Mouse (Mus musculus) stomach, postnatal 0 days (tissue): ENCODE results near the gene Atp6v0e2. TPM values are rescaled to one million over a fixed set of nuclear protein-coding genes. Genes with fewer than 3 reads are reported as not detected.

Source experiments
- ATAC-seq: fragments of 200-750 bp; cut with Nextera tagmentation; 2 replicates; pipeline ENCODE4 v1.8.0; 2017; ENCODE audit not compliant: low FRiP score, low TSS enrichment
- DNase-seq: peaks from one replicate; pipeline ENCODE4 v3.0.0-alpha.2; 2016; ENCODE audit warnings: low spot score
- H3K27ac ChIP-seq: fragments of 300-500 bp; sonication (generic); replicated peaks from 2 replicates; pipeline ENCODE4 v1.5.1; 2014; ENCODE audit warnings: mild to moderate bottlenecking, control low read depth
- H3K27me3 ChIP-seq: fragments of 300-500 bp; sonication (generic); 2 replicates; pipeline ENCODE4 v1.6.1; 2014; ENCODE audit warnings: low read length; ENCODE audit not compliant: control insufficient read depth, insufficient read depth
- H3K36me3 ChIP-seq: fragments of 300-500 bp; sonication (generic); 2 replicates; pipeline ENCODE4 v1.6.1; 2014; ENCODE audit warnings: low read length, mixed read lengths; ENCODE audit not compliant: control insufficient read depth, insufficient read depth
- H3K4me1 ChIP-seq: fragments of 300-500 bp; sonication (generic); replicated peaks from 2 replicates; pipeline ENCODE4 v1.6.1; 2014; ENCODE audit warnings: antibody characterized with exemption; ENCODE audit not compliant: control insufficient read depth, insufficient read depth
- H3K4me2 ChIP-seq: fragments of 300-500 bp; sonication (generic); replicated peaks from 2 replicates; pipeline ENCODE4 v1.6.1; 2014; ENCODE audit warnings: low read depth, mild to moderate bottlenecking, control low read depth, moderate library complexity
- H3K4me3 ChIP-seq: fragments of 300-500 bp; sonication (generic); 2 replicates; pipeline ENCODE4 v1.5.1; 2014; ENCODE audit warnings: low read depth, low read length, control low read depth
- H3K9ac ChIP-seq: fragments of 300-500 bp; sonication (generic); 2 replicates; pipeline ENCODE4 v1.6.1; 2014; ENCODE audit warnings: mild to moderate bottlenecking, low read length, control low read depth, mixed read lengths
- H3K9me3 ChIP-seq: fragments of 300-500 bp; sonication (generic); 2 replicates; pipeline ENCODE4 v1.6.1; 2016; ENCODE audit warnings: low read length; ENCODE audit not compliant: control insufficient read depth
- CTCF ChIP-seq: IDR thresholded peaks from 2 replicates; pipeline ENCODE4 v1.5.1; 2016; ENCODE audit warnings: antibody characterized with exemption, low read depth, mild to moderate bottlenecking, moderate library complexity
- EP300 ChIP-seq: optimal IDR thresholded peaks from 2 replicates; pipeline ENCODE3; 2016; ENCODE audit warnings: antibody characterized with exemption
- WGBS: fragments of 180-500 bp; shearing (Covaris S2); extraction: QIAGEN DNeasy Blood & Tissue Kit; methylation state at CpG from one replicate; pipeline ENCODE4 v1.1.7; 2014; 5-methylcytosine and 5-hydroxymethylcytosine counted together
- polyA plus RNA-seq: library from polyadenylated mRNA; unstranded; fragments of >200 nt; fragmentation: Nextera tagmentation; extraction: Ambion mirVana; gene quantifications from 2 replicates; pipeline ENCODE4 v1.2.1, GENCODE M21; 2015

Gene Atp6v0e2
- polyA plus RNA-seq, 1 experiment from 2014 or later: 22.1 TPM

DNA sequence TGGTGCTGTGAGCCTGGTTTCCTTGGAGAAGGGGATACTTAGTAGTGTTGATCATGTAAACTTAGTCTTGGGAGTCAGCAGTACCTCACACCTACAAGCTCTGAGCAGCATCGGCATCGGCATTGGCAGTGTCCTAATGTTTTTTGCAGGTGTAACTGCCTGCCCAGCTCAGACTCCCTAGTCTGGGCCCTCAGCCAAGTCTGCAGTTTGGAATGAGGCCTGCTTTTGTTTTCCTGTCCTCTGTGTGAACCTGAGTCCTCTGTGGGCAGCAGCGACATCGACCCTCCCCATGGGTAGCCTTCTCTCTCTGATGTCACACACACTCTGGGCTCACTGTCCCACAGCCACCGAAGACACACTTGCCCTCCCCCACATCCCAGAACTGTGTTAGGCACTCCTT is 28.9 kb downstream of the Atp6v0e2 start:
- Histone ChIP-seq H3K9ac (no peak overlapping the region), H3K4me1 (0 out of 2 replicates have a peak, but pooled peaks cover 3% of the 10 kb centered on the region), H3K4me2 (no peak overlapping the region), H3K4me3 (no peak overlapping the region), H3K27ac (no peak overlapping the region), H3K9me3 (no peaks in the 10 kb centered on the region), H3K27me3 (no peaks in the 10 kb centered on the region), H3K36me3 (peaks cover 2% of the 10 kb centered on the region; the same call in 1 of the 2 replicates)
- TF ChIP-seq EP300 (no peak), CTCF (no peak)
- ATAC-seq (peak; percentile 39; the same call in 1 of the 2 replicates), DNase-seq (peak; percentile 50)
- 20% methylated on average over 5 of the region's 5 CpGs for WGBS

DNA sequence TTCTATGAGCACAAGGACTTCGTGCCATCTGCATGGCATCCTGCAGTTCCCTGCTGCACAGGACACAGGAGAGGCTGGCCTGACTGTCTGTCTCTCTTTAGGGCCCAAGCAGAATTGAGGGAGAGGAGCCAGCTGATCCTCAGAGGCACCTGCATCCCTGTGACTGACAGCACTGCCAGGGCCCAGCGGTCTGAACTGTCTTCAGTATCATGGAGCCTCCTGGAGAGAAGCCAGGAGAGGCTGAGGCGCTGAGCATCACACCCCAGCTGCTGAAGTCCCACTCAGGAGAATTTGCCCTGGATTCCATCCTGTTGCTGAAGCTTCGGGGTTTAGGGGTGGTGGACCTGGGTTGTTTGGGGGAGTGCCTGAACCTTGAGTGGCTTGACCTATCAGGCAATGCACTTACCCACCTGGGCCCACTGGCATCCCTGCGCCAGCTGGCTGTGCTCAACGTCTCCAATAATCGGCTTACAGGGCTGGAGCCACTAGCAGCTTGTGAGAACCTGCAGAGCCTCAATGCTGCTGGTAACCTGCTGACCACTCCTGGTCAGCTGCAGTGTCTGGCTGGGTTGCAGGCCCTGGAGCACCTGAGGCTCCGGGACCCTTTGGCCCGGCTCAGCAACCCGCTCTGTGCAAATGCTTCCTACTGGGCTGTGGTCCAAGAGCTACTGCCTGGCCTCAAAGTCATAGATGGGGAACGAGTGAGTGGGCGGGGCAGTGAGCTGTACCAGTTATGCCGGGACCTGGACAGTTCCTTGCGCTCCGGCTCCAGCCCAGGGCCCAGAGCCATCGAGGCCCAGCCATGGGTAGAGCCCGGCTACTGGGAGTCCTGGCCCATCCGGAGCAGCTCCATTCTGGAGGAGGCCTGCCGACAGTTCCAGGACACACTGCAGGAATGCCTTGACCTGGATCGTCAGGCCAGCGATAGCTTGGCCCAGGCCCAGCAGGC is 30.9 kb downstream of the Atp6v0e2 start:
- TF ChIP-seq EP300 (no peak), CTCF (no peak)
- Histone ChIP-seq H3K4me3 (no peak overlapping the region), H3K36me3 (peaks cover 2% of the 10 kb centered on the region; the same call in 1 of the 2 replicates), H3K4me1 (0 out of 2 replicates have a peak, but pooled peaks cover 3% of the 10 kb centered on the region), H3K9me3 (no peaks in the 10 kb centered on the region), H3K27ac (peak overlapping the region; percentile 70), H3K27me3 (no peaks in the 10 kb centered on the region), H3K9ac (no peak overlapping the region), H3K4me2 (peak overlapping the region; percentile 29; the same call in 1 of the 2 replicates)
- DNase-seq: peak; percentile 37
- 46% methylated on average over 21 of the region's 21 CpGs for WGBS
- peak; percentile 38; the same call in 1 of the 2 replicates for ATAC-seq

DNA sequence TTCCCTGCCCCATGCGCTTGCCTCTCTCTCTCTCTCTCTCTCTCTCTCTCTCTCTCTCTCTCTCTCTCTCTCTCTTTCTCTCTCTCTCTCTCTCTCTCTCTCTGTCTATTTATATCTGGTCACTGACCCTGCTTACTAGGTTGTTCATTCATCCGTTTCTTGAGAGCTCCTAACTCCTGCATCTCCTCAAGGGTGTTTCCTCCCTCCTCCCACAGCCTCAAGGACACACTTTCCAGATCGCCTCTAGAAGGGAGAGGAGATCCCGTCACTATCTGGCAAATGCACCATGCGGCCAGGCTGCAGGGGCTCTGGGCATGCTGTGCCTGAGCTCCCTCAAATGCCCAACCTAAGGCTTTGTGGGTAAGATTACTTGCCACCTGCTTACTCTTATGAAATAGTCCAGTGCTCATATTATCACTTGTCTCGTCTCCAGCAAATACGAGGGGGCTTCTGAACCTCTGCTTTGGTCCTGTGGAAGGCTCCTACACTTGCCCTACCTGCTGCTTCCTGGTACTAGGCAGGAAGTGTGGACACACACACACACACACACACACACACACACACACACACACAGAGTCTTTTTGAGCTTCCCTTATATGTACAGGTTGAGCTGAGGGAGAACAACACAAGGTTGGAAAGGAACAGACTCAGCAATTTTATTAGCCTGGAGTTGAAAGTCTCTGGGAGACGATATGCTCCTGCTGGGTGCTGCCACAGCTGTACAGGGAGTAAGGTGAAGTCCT is 31.8 kb downstream of the Atp6v0e2 start:
- no peak for ATAC-seq
- Histone ChIP-seq H3K4me3 (no peak overlapping the region), H3K27me3 (no peaks in the 10 kb centered on the region), H3K9me3 (no peaks in the 10 kb centered on the region), H3K9ac (peak overlapping the region; percentile 13; the same call in 1 of the 2 replicates), H3K4me1 (0 out of 2 replicates have a peak, but pooled peaks cover 3% of the 10 kb centered on the region), H3K36me3 (peaks cover 2% of the 10 kb centered on the region; the same call in 1 of the 2 replicates), H3K4me2 (peak overlapping the region; percentile 29; the same call in 1 of the 2 replicates), H3K27ac (peak overlapping the region; percentile 70; the same call in 1 of the 2 replicates)
- TF ChIP-seq EP300: no peak
- TF ChIP-seq CTCF: no peak
- 50% methylated on average over 8 of the region's 8 CpGs for WGBS
- DNase-seq: no peak

DNA sequence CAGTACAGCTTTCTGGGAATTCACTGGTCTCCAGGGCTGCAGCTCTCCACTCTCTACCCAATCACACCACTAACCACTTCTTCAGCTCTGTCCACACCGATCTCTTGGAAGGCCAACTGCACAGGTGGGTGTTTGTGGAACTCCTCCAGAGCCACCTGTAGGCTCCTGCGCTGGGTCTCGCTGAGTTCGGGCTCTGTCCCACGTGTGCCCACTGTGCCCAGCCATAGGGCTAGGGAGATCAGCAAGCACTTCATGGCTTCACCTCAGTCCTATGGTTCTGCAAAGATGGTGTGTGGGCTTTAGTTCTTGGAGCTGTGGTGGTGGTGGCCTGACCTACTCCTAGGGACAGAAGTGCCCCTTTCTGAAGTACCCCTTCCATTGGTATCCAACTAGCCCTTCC is 34.6 kb downstream of the Atp6v0e2 start:
- Histone ChIP-seq H3K9me3 (no peaks in the 10 kb centered on the region), H3K36me3 (peaks cover 2% of the 10 kb centered on the region; the same call in 1 of the 2 replicates), H3K27ac (peak overlapping the region; percentile 73), H3K4me3 (peak overlapping the region; percentile 33), H3K4me2 (peak overlapping the region; percentile 47), H3K9ac (peak overlapping the region; percentile 54), H3K27me3 (no peaks in the 10 kb centered on the region), H3K4me1 (0 out of 2 replicates have a peak, but pooled peaks cover 3% of the 10 kb centered on the region)
- ATAC-seq (no peak), DNase-seq (no peak)
- TF ChIP-seq CTCF (no peak), EP300 (no peak)
- WGBS: 86% methylated on average over 5 of the region's 5 CpGs

DNA sequence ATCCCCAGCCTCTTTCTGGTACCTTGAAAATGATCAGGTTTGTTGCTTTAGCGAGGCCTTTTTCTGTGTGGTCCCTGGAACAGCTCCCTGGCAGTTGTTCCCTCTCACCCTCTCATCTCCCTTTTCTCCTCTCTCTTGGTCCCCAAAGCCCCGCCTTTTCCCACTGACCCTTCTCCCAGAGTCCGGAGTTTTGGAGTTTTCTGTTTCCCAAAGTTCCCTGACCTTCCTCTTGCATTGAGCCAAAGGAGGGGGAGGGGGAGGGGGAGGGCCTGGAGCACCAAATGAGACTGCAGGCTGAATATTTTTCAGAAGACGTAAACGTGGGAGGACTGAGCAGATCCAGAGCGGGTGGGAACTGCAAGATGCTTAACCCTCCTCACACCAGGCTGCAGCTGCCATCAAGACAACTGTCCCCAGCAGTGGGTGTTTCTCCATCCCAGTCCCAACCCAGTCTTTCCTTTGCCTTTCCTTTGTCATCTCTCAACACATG is 35.2 kb downstream of the Atp6v0e2 start, which contains the start of gene Rarres2:
Rarres2 (minus strand) TSS at position 218 of the 490 bp plus-strand sequence.
- DNase-seq (peak; percentile 53), ATAC-seq (peak; percentile 63; the same call in 1 of the 2 replicates)
- 21% methylated on average over 6 of the region's 6 CpGs for WGBS
- no peaks in the 10 kb centered on the region for H3K27me3 ChIP-seq
- H3K4me2 ChIP-seq: peak within 1 kb of the TSS; percentile 47
- no peaks in the 10 kb centered on the region for H3K9me3 ChIP-seq
- peak within 1 kb of the TSS; percentile 33 for H3K4me3 ChIP-seq
- peaks cover 2% of the 10 kb centered on the region; the same call in 1 of the 2 replicates for H3K36me3 ChIP-seq
- H3K4me1 ChIP-seq: 0 out of 2 replicates have a peak, but pooled peaks cover 3% of the 10 kb centered on the region
- H3K9ac ChIP-seq: peak within 1 kb of the TSS; percentile 54
- TF ChIP-seq CTCF (no peak), EP300 (no peak)
- peak within 1 kb of the TSS; percentile 78 for H3K27ac ChIP-seq
